Mouse (Mus musculus) liver, embryonic 13.5 days (tissue): Measurements from ENCODE around the gene Speer4b. TPM values are rescaled to one million over a fixed set of nuclear protein-coding genes. Genes with fewer than 3 reads are reported as not detected.
"Not testable (repeated sequence)": the region's sequence is repeated elsewhere in the genome, so short reads cannot be mapped to it uniquely, and the experiment has no call there.

ENCODE experiments used
- ATAC-seq: fragments of 200-750 bp; cut with Nextera tagmentation; 2 replicates; pipeline ENCODE4 v1.8.0; 2017; ENCODE audit warnings: low read depth, mild to moderate bottlenecking, moderate number of reproducible peaks, moderate library complexity
- DNase-seq: peaks from one replicate; pipeline ENCODE4 v3.0.0; 2022
- H3K27ac ChIP-seq: fragments of 300-500 bp; sonication (generic); 2 replicates; pipeline ENCODE4 v1.5.1; 2015; ENCODE audit warnings: moderate library complexity, mild to moderate bottlenecking, inconsistent platforms
- H3K27me3 ChIP-seq: fragments of 300-500 bp; sonication (generic); 2 replicates; pipeline ENCODE4 v1.6.1; 2015; ENCODE audit warnings: mild to moderate bottlenecking, inconsistent platforms
- H3K36me3 ChIP-seq: fragments of 300-500 bp; sonication (generic); 2 replicates; pipeline ENCODE4 v1.6.1; 2015; ENCODE audit warnings: mild to moderate bottlenecking, inconsistent platforms
- H3K4me1 ChIP-seq: fragments of 300-500 bp; sonication (generic); replicated peaks from 2 replicates; pipeline ENCODE4 v1.6.1; 2015; ENCODE audit warnings: inconsistent platforms
- H3K4me2 ChIP-seq: fragments of 300-500 bp; sonication (generic); 2 replicates; pipeline ENCODE4 v1.6.1; 2015; ENCODE audit warnings: inconsistent platforms, mild to moderate bottlenecking, moderate library complexity
- H3K4me3 ChIP-seq: fragments of 300-500 bp; sonication (generic); replicated peaks from 2 replicates; pipeline ENCODE4 v1.5.1; 2015; ENCODE audit warnings: mild to moderate bottlenecking, inconsistent platforms
- H3K9ac ChIP-seq: fragments of 300-500 bp; sonication (generic); 2 replicates; pipeline ENCODE4 v1.6.1; 2015; ENCODE audit warnings: mild to moderate bottlenecking, inconsistent platforms
- H3K9me3 ChIP-seq: fragments of 300-500 bp; sonication (generic); replicated peaks from 2 replicates; pipeline ENCODE4 v1.6.1; 2016; ENCODE audit warnings: inconsistent platforms
- WGBS: fragments of 180-500 bp; shearing (Covaris S2); methylation state at CpG from one replicate; pipeline ENCODE4 v1.1.7; 2015; ENCODE audit not compliant: insufficient replicate concordance; 5-methylcytosine and 5-hydroxymethylcytosine counted together
- polyA plus RNA-seq: library from polyadenylated mRNA; unstranded; fragments of >200 nt; fragmentation: Nextera tagmentation; extraction: Ambion mirVana; gene quantifications from 2 replicates; pipeline ENCODE4 v1.2.1, GENCODE M21; 2015

Speer4b gene
- polyA plus RNA-seq = not detected in 2 replicates

- H3K4me1 ChIP-seq, H3K27me3 ChIP-seq, H3K27ac ChIP-seq, H3K9ac ChIP-seq, DNase-seq, ATAC-seq, H3K4me3 ChIP-seq, H3K4me2 ChIP-seq, H3K9me3 ChIP-seq, H3K36me3 ChIP-seq: not testable (repeated sequence)
- 19% methylated on average over 1 of the region's 1 CpGs for WGBS
These were observed at the start of gene Speer4b for GRCm38 (mm10) chr5:27501338-27501737. Speer4b (minus strand) TSS chr5:27501438.

DNA sequence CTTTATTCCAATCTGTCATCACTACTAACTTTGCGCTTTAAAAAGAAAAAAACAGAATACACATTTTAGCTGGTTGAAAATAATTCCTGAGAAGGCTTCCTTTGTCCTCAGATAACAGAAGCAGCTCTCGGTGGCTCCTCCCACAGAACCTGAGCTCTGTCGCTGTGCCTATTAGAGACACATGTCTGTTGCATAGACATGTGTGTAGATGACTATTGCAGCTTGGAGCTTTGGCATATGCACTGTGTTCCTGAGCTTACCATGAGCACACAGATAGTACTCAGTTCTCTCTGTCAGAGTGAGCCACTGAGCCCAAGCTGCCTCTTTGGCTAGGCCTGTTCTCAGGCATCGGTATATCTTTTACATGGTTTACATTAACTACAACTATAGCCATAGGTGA, 48.1 kb upstream of the Speer4b start:
- DNase-seq (no peak), ATAC-seq (no peak)
- H3K9me3 ChIP-seq = no peaks in the 10 kb centered on the region
- 69% methylated on average over 4 of the region's 4 CpGs for WGBS
- no peak overlapping the region for H3K4me3 ChIP-seq
- H3K27me3 ChIP-seq = no peaks in the 10 kb centered on the region
- H3K27ac ChIP-seq = no peak overlapping the region
- no peak overlapping the region for H3K4me2 ChIP-seq
- no peaks in the 10 kb centered on the region for H3K36me3 ChIP-seq
- H3K4me1 ChIP-seq = no peaks in the 10 kb centered on the region
- H3K9ac ChIP-seq = no peak overlapping the region

GRCm38 (mm10) chr5:27544816-27545270, 43.6 kb upstream of the Speer4b start:
- no peak for ATAC-seq
- H3K9ac ChIP-seq = no peak overlapping the region
- no peak for DNase-seq
- no peak overlapping the region for H3K4me3 ChIP-seq
- WGBS = 17% methylated on average over 2 of the region's 2 CpGs
- H3K27ac ChIP-seq = no peak overlapping the region
- no peaks in the 10 kb centered on the region for H3K36me3 ChIP-seq
- no peaks in the 10 kb centered on the region for H3K9me3 ChIP-seq
- no peak overlapping the region for H3K4me2 ChIP-seq
- no peaks in the 10 kb centered on the region for H3K4me1 ChIP-seq
- H3K27me3 ChIP-seq = no peaks in the 10 kb centered on the region

- no peak overlapping the region for H3K4me3 ChIP-seq
- ATAC-seq (no peak), DNase-seq (no peak)
- no peak overlapping the region for H3K9ac ChIP-seq
- WGBS = 59% methylated on average over 1 of the region's 1 CpGs
- H3K36me3 ChIP-seq = no peaks in the 10 kb centered on the region
- no peaks in the 10 kb centered on the region for H3K27me3 ChIP-seq
- no peaks in the 10 kb centered on the region for H3K9me3 ChIP-seq
- H3K4me1 ChIP-seq = no peaks in the 10 kb centered on the region
- no peak overlapping the region for H3K27ac ChIP-seq
- H3K4me2 ChIP-seq = no peak overlapping the region
These were observed 25.7 kb upstream of the Speer4b start for GRCm38 (mm10) chr5:27526906-27527305.

GRCm38 (mm10) chr5:27518716-27519115, 17.5 kb upstream of the Speer4b start:
- DNase-seq (no peak), ATAC-seq (no peak)
- Histone ChIP-seq H3K4me3 (no peak overlapping the region), H3K9me3 (no peaks in the 10 kb centered on the region), H3K36me3 (no peaks in the 10 kb centered on the region), H3K4me1 (no peaks in the 10 kb centered on the region), H3K27ac (no peak overlapping the region), H3K4me2 (no peak overlapping the region), H3K27me3 (no peaks in the 10 kb centered on the region), H3K9ac (no peak overlapping the region)

- H3K27me3 ChIP-seq = no peaks in the 10 kb centered on the region
- no peak overlapping the region for H3K4me3 ChIP-seq
- no peak overlapping the region for H3K9ac ChIP-seq
- H3K27ac ChIP-seq = no peak overlapping the region
- H3K9me3 ChIP-seq = no peaks in the 10 kb centered on the region
- ATAC-seq (no peak), DNase-seq (no peak)
- WGBS = 75% methylated on average over 4 of the region's 4 CpGs
- H3K4me1 ChIP-seq = no peaks in the 10 kb centered on the region
- H3K4me2 ChIP-seq = no peak overlapping the region
- no peaks in the 10 kb centered on the region for H3K36me3 ChIP-seq
These were observed 10.3 kb downstream of the Speer4b start for GRCm38 (mm10) chr5:27490942-27491341.

DNA sequence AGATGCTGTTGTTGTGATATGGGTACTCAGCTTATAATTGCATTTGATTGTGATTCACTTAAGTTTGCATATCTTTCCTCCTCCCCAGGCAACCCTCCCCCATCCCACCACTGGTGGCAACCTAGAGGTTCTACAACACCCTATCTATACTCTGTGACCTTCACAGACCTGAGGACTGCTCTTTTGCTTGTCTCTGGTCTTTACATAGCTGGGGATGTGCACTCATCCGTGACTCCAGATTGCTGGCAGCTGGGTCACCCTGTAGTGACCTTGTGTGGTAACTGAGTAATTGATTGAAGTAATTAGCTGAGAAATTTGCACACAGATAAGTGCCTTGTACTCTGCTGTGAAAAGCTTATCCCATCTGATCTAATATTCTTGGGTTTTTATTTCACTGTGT, 15.1 kb downstream of the Speer4b start:
- no peak overlapping the region for H3K9ac ChIP-seq
- H3K4me2 ChIP-seq = no peak overlapping the region
- no peaks in the 10 kb centered on the region for H3K27me3 ChIP-seq
- no peaks in the 10 kb centered on the region for H3K9me3 ChIP-seq
- DNase-seq (no peak), ATAC-seq (no peak)
- H3K4me1 ChIP-seq = no peaks in the 10 kb centered on the region
- no peak overlapping the region for H3K4me3 ChIP-seq
- no peak overlapping the region for H3K27ac ChIP-seq
- WGBS = 35% methylated on average over 1 of the region's 1 CpGs
- H3K36me3 ChIP-seq = no peaks in the 10 kb centered on the region

DNA sequence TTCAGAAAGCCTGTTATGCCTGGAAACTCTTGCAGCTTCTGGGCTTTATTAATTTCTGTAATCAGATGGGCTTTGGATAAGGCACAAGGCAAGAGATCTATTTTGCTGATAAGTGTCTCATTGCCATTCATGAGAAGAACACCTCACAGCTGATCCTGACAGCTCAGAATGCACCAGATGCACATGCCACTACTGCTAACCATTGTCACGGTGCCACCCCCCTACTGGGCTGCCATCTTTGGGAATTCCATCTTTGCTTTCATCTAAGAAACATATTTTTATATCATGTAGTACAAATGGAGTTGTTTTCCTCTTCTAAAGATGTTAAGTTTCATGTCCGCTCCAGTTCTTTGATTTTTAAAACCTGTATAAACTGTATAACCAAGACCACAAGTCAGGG, 19.5 kb downstream of the Speer4b start:
- ATAC-seq (no peak), DNase-seq (no peak)
- Histone ChIP-seq H3K4me3 (no peak overlapping the region), H3K9ac (no peak overlapping the region), H3K4me2 (no peak overlapping the region), H3K27me3 (no peaks in the 10 kb centered on the region), H3K36me3 (no peaks in the 10 kb centered on the region), H3K4me1 (no peaks in the 10 kb centered on the region), H3K9me3 (no peaks in the 10 kb centered on the region), H3K27ac (no peak overlapping the region)
- 61% methylated on average over 2 of the region's 2 CpGs for WGBS

GRCm38 (mm10) chr5:27474964-27475465, 26.2 kb downstream of the Speer4b start:
- H3K27ac ChIP-seq = no peak overlapping the region

GRCm38 (mm10) chr5:27457686-27458085, 43.6 kb downstream of the Speer4b start:
- 29% methylated on average over 1 of the region's 1 CpGs for WGBS
- no peaks in the 10 kb centered on the region for H3K36me3 ChIP-seq
- no peaks in the 10 kb centered on the region for H3K9me3 ChIP-seq
- H3K27me3 ChIP-seq = no peaks in the 10 kb centered on the region
- H3K4me1 ChIP-seq = no peaks in the 10 kb centered on the region
- ATAC-seq = no peak
- no peak for DNase-seq
- H3K9ac ChIP-seq = no peak overlapping the region
- H3K27ac ChIP-seq = no peak overlapping the region
- no peak overlapping the region for H3K4me2 ChIP-seq
- no peak overlapping the region for H3K4me3 ChIP-seq

More at GRCm38 (mm10) chr5:27474964-27475465, 26.2 kb downstream of the Speer4b start:
- no peaks in the 10 kb centered on the region for H3K4me1 ChIP-seq
- no peak for ATAC-seq
- no peak overlapping the region for H3K4me2 ChIP-seq
- WGBS = 53% methylated on average over 4 of the region's 4 CpGs
- no peak overlapping the region for H3K9ac ChIP-seq
- H3K4me3 ChIP-seq = no peak overlapping the region
- no peaks in the 10 kb centered on the region for H3K27me3 ChIP-seq
- H3K36me3 ChIP-seq = no peaks in the 10 kb centered on the region
- no peak for DNase-seq
- no peaks in the 10 kb centered on the region for H3K9me3 ChIP-seq

DNA sequence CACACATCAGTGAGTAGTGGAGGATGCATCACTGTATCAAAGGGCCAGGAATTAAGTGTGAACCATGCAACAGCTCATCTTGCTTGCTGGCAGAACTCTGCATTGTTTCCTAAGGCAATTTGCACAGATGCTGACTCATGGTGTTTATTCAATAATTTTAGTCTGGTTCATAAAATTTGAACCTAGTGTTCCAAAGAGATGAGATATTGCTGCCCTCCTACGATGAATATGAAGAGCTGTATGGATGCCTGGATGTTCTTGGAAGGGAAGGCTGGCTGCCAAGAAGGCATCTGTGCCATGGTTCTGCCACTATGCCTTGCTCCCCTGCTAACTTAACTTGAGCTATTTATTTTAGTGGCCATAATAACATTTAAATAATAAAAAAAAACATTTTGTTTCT, 44.3 kb downstream of the Speer4b start:
- Histone ChIP-seq H3K4me2 (no peak overlapping the region), H3K9me3 (no peaks in the 10 kb centered on the region), H3K27ac (no peak overlapping the region), H3K27me3 (no peaks in the 10 kb centered on the region), H3K4me3 (no peak overlapping the region), H3K36me3 (no peaks in the 10 kb centered on the region), H3K9ac (no peak overlapping the region), H3K4me1 (no peaks in the 10 kb centered on the region)
- DNase-seq = no peak
- ATAC-seq = no peak
- 68% methylated on average over 1 of the region's 1 CpGs for WGBS

GRCm38 (mm10) chr5:27454386-27454785, 46.9 kb downstream of the Speer4b start:
- DNase-seq = no peak
- no peak overlapping the region for H3K4me3 ChIP-seq
- WGBS = 60% methylated on average over 3 of the region's 3 CpGs
- no peaks in the 10 kb centered on the region for H3K4me1 ChIP-seq
- H3K4me2 ChIP-seq = no peak overlapping the region
- H3K9me3 ChIP-seq = no peaks in the 10 kb centered on the region
- H3K36me3 ChIP-seq = no peaks in the 10 kb centered on the region
- ATAC-seq = no peak
- H3K9ac ChIP-seq = no peak overlapping the region
- H3K27me3 ChIP-seq = no peaks in the 10 kb centered on the region
- H3K27ac ChIP-seq = no peak overlapping the region
